Mouse (Mus musculus) neural tube, embryonic 11.5 days (tissue): ENCODE results near the gene Map1lc3b. TPM values are rescaled to one million over a fixed set of nuclear protein-coding genes. Genes with fewer than 3 reads are reported as not detected.
A peak's percentile ranks its signal among the peaks of the same experiment; 100 is the strongest.

ENCODE experiments used
- ATAC-seq: fragments of 200-750 bp; cut with Nextera tagmentation; 2 replicates; pipeline ENCODE4 v1.8.0; 2017; ENCODE audit warnings: moderate number of reproducible peaks, mild to moderate bottlenecking, moderate TSS enrichment, moderate library complexity; ENCODE audit not compliant: insufficient read depth, low FRiP score, low TSS enrichment
- DNase-seq: peaks from one replicate; pipeline ENCODE4 v3.0.0-alpha.2; 2015; ENCODE audit warnings: low spot score
- H3K27ac ChIP-seq: fragments of 300-500 bp; sonication (generic); 2 replicates; pipeline ENCODE4 v1.5.1; 2014; ENCODE audit warnings: low read depth, mild to moderate bottlenecking, low read length
- H3K27me3 ChIP-seq: fragments of 300-500 bp; sonication (generic); 2 replicates; pipeline ENCODE4 v1.6.1; 2014; ENCODE audit warnings: mild to moderate bottlenecking, low read length, mixed read lengths; ENCODE audit not compliant: control insufficient read depth, insufficient read depth
- H3K36me3 ChIP-seq: fragments of 300-500 bp; sonication (generic); 2 replicates; pipeline ENCODE4 v1.6.1; 2014; ENCODE audit warnings: mild to moderate bottlenecking, low read length, moderate library complexity, mixed read lengths; ENCODE audit not compliant: control insufficient read depth, insufficient read depth
- H3K4me1 ChIP-seq: fragments of 300-500 bp; sonication (generic); 2 replicates; pipeline ENCODE4 v1.6.1; 2014; ENCODE audit warnings: low read length, mixed read lengths; ENCODE audit not compliant: control insufficient read depth, insufficient read depth
- H3K4me2 ChIP-seq: fragments of 300-500 bp; sonication (generic); 2 replicates; pipeline ENCODE4 v1.6.1; 2014; ENCODE audit warnings: low read depth, mild to moderate bottlenecking, moderate library complexity
- H3K4me3 ChIP-seq: fragments of 300-500 bp; sonication (generic); 2 replicates; pipeline ENCODE4 v1.5.1; 2014; ENCODE audit warnings: low read depth, low read length
- H3K9ac ChIP-seq: fragments of 300-500 bp; sonication (generic); 2 replicates; pipeline ENCODE4 v1.6.1; 2014; ENCODE audit warnings: mild to moderate bottlenecking, low read length
- H3K9me3 ChIP-seq: fragments of 300-500 bp; sonication (generic); 2 replicates; pipeline ENCODE4 v1.6.1; 2016; ENCODE audit warnings: low read length; ENCODE audit not compliant: control insufficient read depth
- WGBS: fragments of 180-500 bp; shearing (Covaris S2); extraction: QIAGEN DNeasy Blood & Tissue Kit; methylation state at CpG from one replicate; pipeline ENCODE4 v1.1.7; 2014; 5-methylcytosine and 5-hydroxymethylcytosine counted together
- polyA plus RNA-seq: library from polyadenylated mRNA; unstranded; fragments of >200 nt; fragmentation: Nextera tagmentation; extraction: Ambion mirVana; gene quantifications from 2 replicates; pipeline ENCODE4 v1.2.1, GENCODE M21; 2014

Gene Map1lc3b
- polyA plus RNA-seq, 1 experiment from 2014 or later, result 313 TPM

GRCm38 (mm10) chr8:121578676-121579451, 11.3 kb upstream of the Map1lc3b start, which contains the start of gene Fbxo31:
Gene Fbxo31, minus strand, starts transcription at chr8:121578806.
- ATAC-seq (peak; percentile 91), DNase-seq (peak; percentile 96)
- peak within 1 kb of the TSS; percentile 74 for H3K4me2 ChIP-seq
- H3K27me3 ChIP-seq, result no peaks in the 10 kb centered on the region
- H3K9ac ChIP-seq, result peak within 1 kb of the TSS; percentile 77
- no peaks in the 10 kb centered on the region for H3K36me3 ChIP-seq
- peaks cover 9% of the 10 kb centered on the region for H3K4me1 ChIP-seq
- 1% methylated on average over 55 of the region's 63 CpGs for WGBS
- H3K27ac ChIP-seq, result no peak within 1 kb of the TSS
- H3K4me3 ChIP-seq, result peak within 1 kb of the TSS; percentile 79
- H3K9me3 ChIP-seq, result no peaks in the 10 kb centered on the region

GRCm38 (mm10) chr8:121580465-121580864, 9.7 kb upstream of the Map1lc3b start:
- Histone ChIP-seq H3K36me3 (no peaks in the 10 kb centered on the region), H3K9me3 (no peaks in the 10 kb centered on the region), H3K4me2 (no peak overlapping the region), H3K27ac (no peak overlapping the region), H3K4me1 (peaks cover 9% of the 10 kb centered on the region), H3K4me3 (no peak overlapping the region), H3K27me3 (no peaks in the 10 kb centered on the region), H3K9ac (no peak overlapping the region)
- WGBS, result 48% methylated on average over 9 of the region's 9 CpGs
- no peak for DNase-seq
- ATAC-seq, result no peak

- H3K4me2 ChIP-seq, result no peak overlapping the region
- no peak for ATAC-seq
- no peak overlapping the region for H3K27ac ChIP-seq
- no peaks in the 10 kb centered on the region for H3K4me1 ChIP-seq
- no peaks in the 10 kb centered on the region for H3K36me3 ChIP-seq
- 60% methylated on average over 8 of the region's 8 CpGs for WGBS
- H3K9ac ChIP-seq, result no peak overlapping the region
- no peaks in the 10 kb centered on the region for H3K9me3 ChIP-seq
- H3K4me3 ChIP-seq, result no peak overlapping the region
- H3K27me3 ChIP-seq, result no peaks in the 10 kb centered on the region
- DNase-seq, result no peak
These were observed 6.5 kb upstream of the Map1lc3b start for GRCm38 (mm10) chr8:121583653-121584052.

DNA sequence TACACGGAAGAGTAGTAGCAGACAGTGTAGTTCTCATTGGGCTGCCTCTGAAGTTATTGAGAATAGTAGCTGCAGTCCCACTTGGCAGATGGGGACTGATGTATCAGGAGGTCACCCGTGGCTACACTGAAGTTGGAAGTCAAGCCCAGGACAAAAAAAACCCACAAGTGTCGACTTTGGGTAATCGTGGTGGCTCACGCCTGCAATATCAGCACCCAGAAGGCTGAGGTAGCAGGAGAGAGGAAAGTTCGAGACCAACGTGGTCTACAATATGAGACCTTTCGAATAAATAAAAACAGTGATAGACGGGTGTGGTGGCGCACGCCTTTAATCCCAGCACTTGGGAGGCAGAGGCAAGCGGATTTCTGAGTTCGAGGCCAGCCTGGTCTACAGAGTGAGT, 5.4 kb upstream of the Map1lc3b start:
- no peaks in the 10 kb centered on the region for H3K4me1 ChIP-seq
- peak overlapping the region; percentile 63 for H3K4me2 ChIP-seq
- 45% methylated on average over 13 of the region's 13 CpGs for WGBS
- ATAC-seq (no peak), DNase-seq (no peak)
- H3K9ac ChIP-seq, result no peak overlapping the region
- H3K27me3 ChIP-seq, result no peaks in the 10 kb centered on the region
- no peaks in the 10 kb centered on the region for H3K9me3 ChIP-seq
- H3K4me3 ChIP-seq, result peak overlapping the region; percentile 50
- H3K36me3 ChIP-seq, result no peaks in the 10 kb centered on the region
- H3K27ac ChIP-seq, result no peak overlapping the region

DNA sequence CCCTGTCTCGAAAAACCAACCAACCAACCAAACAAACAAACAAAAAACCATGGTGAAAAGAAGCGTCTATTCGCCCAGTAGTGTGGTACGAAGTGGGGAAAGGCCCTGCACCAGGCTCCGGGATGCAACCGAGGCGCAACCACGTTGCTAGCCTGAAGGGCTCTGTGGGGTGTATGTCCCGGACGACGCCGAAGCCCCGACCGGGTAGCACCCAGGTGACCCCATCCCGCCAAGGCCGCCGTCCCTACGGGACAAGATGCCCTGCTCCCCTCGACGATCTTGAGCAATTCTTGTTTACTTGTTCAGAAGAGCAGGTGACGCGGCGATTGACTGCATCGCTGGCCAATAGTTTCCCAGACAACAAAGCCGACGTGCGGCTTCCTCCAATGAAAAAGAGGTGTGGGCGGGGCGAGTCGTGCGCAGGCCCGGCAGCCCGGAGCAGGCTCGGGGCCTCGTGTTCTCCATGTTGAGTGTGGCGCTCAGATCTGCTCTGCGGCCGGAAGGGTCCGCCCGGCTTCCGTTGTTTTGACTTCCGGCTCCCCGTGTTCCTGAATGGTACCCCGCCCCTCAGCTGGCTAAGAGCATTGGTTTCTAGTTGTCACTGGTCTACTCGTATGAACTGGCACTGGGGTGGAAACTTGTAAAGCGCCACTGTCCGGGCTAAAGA, 4.9 kb upstream of the Map1lc3b start:
- H3K27me3 ChIP-seq, result no peaks in the 10 kb centered on the region
- peak overlapping the region; percentile 48 for H3K9ac ChIP-seq
- DNase-seq, result peak; percentile 98
- H3K9me3 ChIP-seq, result no peaks in the 10 kb centered on the region
- H3K4me3 ChIP-seq, result peak overlapping the region; percentile 50
- ATAC-seq, result peak; percentile 92
- H3K36me3 ChIP-seq, result no peaks in the 10 kb centered on the region
- WGBS, result 1% methylated on average over 47 of the region's 47 CpGs
- H3K4me2 ChIP-seq, result peak overlapping the region; percentile 63
- H3K27ac ChIP-seq, result no peak overlapping the region
- no peaks in the 10 kb centered on the region for H3K4me1 ChIP-seq

DNA sequence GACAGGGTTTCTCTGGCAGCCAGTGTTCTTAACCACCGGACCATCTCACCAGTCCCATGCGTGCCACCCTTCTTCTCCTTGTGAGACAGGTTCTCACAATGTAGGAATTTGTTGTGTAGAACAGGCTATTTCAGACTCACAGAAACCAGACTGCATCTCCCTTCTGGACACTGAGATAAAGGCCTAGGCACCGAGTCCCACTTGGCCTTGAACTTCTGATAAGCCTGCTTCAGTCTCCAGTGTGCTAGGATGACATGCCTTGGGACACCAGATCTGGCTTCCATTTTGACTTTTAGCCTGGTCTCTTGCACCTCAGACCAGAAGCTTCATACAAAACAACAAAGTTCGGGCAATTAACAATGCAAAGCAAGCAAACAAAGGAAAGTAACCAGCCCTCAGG, 1.4 kb upstream of the Map1lc3b start:
- H3K27me3 ChIP-seq, result no peaks in the 10 kb centered on the region
- WGBS, result 78% methylated on average over 4 of the region's 4 CpGs
- H3K4me2 ChIP-seq, result no peak overlapping the region
- no peak overlapping the region for H3K4me3 ChIP-seq
- no peak overlapping the region for H3K27ac ChIP-seq
- H3K4me1 ChIP-seq, result peaks cover 15% of the 10 kb centered on the region
- no peak for DNase-seq
- H3K9ac ChIP-seq, result no peak overlapping the region
- ATAC-seq, result no peak
- no peaks in the 10 kb centered on the region for H3K9me3 ChIP-seq
- H3K36me3 ChIP-seq, result peaks cover 2% of the 10 kb centered on the region; the same call in 1 of the 2 replicates

DNA sequence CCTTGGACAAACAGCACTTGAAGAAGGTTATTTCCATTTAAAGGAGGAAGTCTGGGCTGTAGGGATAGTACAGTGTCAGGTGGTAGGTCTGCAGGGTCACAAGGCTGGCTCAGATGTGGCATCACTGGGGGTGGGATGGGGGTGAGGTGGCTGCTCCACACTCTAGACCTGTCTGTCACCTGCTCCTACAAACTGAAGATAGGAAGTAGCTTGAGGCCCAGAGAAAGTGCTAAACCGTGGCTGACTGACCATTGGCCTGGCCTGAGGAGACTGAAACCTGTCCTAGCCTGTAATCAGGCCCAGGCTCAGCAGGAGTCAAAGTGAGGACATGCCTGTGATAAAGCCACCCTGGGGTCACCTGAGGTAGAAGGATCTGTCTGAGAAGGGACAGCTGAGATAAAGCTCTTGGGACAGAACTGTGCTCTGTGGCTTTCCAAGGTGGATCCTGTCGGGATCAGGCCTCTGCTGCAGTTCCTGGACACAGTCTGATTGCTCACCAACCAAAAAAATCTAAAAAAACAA, 895 bp upstream of the Map1lc3b start:
- H3K27ac ChIP-seq, result 0 out of 2 replicates have a peak overlapping the region, but pooled peaks have one; percentile 20
- H3K9me3 ChIP-seq, result no peaks in the 10 kb centered on the region
- peaks cover 15% of the 10 kb centered on the region for H3K4me1 ChIP-seq
- no peaks in the 10 kb centered on the region for H3K27me3 ChIP-seq
- no peak overlapping the region for H3K9ac ChIP-seq
- no peak for ATAC-seq
- 51% methylated on average over 2 of the region's 2 CpGs for WGBS
- no peak overlapping the region; the same call in 1 of the 2 replicates for H3K4me2 ChIP-seq
- H3K4me3 ChIP-seq, result no peak overlapping the region
- peaks cover 3% of the 10 kb centered on the region; the same call in 1 of the 2 replicates for H3K36me3 ChIP-seq
- no peak for DNase-seq

DNA sequence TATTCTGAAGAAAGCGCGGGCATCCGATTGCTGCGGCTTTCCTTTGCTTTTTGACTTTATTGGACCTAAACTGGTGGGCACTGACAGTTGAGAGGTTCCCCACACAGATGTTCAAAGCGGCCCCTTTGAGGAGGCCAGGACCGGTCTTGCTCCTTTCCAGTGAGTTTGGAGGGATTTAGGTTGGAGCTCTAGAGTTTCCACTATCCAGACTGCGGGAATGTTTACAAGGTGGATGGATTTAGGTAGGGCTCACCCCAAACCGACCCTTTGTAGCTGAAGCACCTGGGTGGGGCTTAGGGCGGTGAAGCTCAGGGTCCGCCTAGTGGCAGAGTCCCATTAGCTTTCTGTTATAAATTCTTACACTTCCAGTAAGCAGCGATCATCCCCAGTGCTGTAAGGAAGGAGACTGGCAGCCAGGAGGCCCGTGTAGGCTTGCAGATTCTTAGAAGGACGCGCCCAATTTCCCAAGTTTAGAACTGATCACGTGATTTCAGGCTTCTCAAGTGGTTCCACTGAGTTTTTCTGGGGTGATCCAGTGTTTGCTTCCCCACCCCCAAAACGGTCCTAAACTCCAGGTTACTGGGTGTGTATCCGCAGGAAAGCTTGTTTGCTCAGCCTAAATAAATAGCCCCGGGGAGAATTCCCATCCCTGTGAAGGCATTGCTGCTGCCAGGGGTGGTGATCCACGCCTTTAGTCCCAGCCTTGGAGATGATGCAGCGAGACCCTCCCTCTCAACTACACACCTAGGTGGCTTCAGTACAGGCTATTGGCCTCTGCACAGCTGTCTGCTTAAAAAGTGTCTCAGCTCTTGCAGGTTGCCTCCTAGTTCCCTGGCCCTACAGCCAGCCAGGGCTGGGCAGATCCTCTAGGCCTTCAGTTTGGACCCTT, 1.3 kb downstream of the Map1lc3b start:
- WGBS, result 14% methylated on average over 20 of the region's 20 CpGs
- ATAC-seq (no peak), DNase-seq (peak; percentile 48)
- peak overlapping the region; percentile 91 for H3K4me3 ChIP-seq
- no peaks in the 10 kb centered on the region for H3K9me3 ChIP-seq
- peak overlapping the region; percentile 83 for H3K4me2 ChIP-seq
- peaks cover 15% of the 10 kb centered on the region for H3K4me1 ChIP-seq
- H3K36me3 ChIP-seq, result peaks cover 7% of the 10 kb centered on the region
- no peaks in the 10 kb centered on the region for H3K27me3 ChIP-seq
- H3K27ac ChIP-seq, result 0 out of 2 replicates have a peak overlapping the region, but pooled peaks have one; percentile 20
- H3K9ac ChIP-seq, result peak overlapping the region; percentile 83
